Mouse (Mus musculus): ENCODE results near the gene Srpk1. TPM values are rescaled to one million over a fixed set of nuclear protein-coding genes. Genes with fewer than 3 reads are reported as not detected.

Srpk1 gene
- total and polyA plus RNA-seq, 3 experiments, result 119 to 211 (median 125) TPM

- no peak for DNase-seq (ENCODE audit: low read depth, low spot score)
- Histone ChIP-seq H3K4me1 (ENCODE audit: control insufficient read depth in 1 of 2, insufficient read depth in 2 of 2, low read length in 2 of 2) (peaks cover 25 to 30% of the 10 kb centered on the region in 2 experiments), H3K9me3 (replicated peaks; ENCODE audit: insufficient read depth, low read length) (no peaks in the 10 kb centered on the region), H3K27me3 (ENCODE audit: control insufficient read depth in 1 of 2, insufficient read depth in 2 of 2, low read length in 2 of 2) (no peaks in the 10 kb centered on the region), H3K27ac (ENCODE audit: control insufficient read depth, low read depth, low read length) (peak overlapping the region; percentile 28), H3K79me2 (ENCODE audit: control insufficient read depth, insufficient read depth, low read length, poor library complexity) (peaks cover 66% of the 10 kb centered on the region), H3K36me3 (ENCODE audit: control insufficient read depth in 1 of 2, insufficient read depth in 2 of 2, low read length in 2 of 2) (peaks cover 30 to 54% of the 10 kb centered on the region in 2 experiments), H3K4me3 (ENCODE audit: control insufficient read depth in 1 of 2, insufficient read depth in 1 of 2, low read depth in 2 of 2, low read length in 2 of 2) (no peak overlapping the region), H3K9ac (ENCODE audit: control insufficient read depth, low read depth, low read length, poor library complexity, severe bottlenecking) (no peak overlapping the region)
- TF ChIP-seq ZNF384 (IDR thresholded peaks at IDR 0.05; ENCODE audit: low read depth, low read length) (peak; percentile 66), MEF2A (IDR thresholded peaks at IDR 0.05; ENCODE audit: extremely low read depth, insufficient replicate concordance, low read depth, low read length, poor library complexity, severe bottlenecking) (no peak)
These were observed 9.4 kb downstream of the Srpk1 start for GRCm38 (mm10) chr17:28613096-28613495.

GRCm38 (mm10) chr17:28612603-28613002 lies 9.9 kb downstream of the Srpk1 start:
- no peak overlapping the region for H3K9ac ChIP-seq (ENCODE audit: control insufficient read depth, low read depth, low read length, poor library complexity, severe bottlenecking)
- peaks cover 33 to 49% of the 10 kb centered on the region in 2 experiments for H3K36me3 ChIP-seq (ENCODE audit: control insufficient read depth in 1 of 2, insufficient read depth in 2 of 2, low read length in 2 of 2)
- DNase-seq (ENCODE audit: low read depth, low spot score), result peak; percentile 59
- no peak overlapping the region for H3K4me3 ChIP-seq (ENCODE audit: control insufficient read depth in 1 of 2, insufficient read depth in 1 of 2, low read depth in 2 of 2, low read length in 2 of 2)
- peaks cover 22 to 25% of the 10 kb centered on the region in 2 experiments for H3K4me1 ChIP-seq (ENCODE audit: control insufficient read depth in 1 of 2, insufficient read depth in 2 of 2, low read length in 2 of 2)
- no peaks in the 10 kb centered on the region for H3K9me3 ChIP-seq (replicated peaks; ENCODE audit: insufficient read depth, low read length)
- peak overlapping the region; percentile 32; the same call in 1 of the 2 replicates for H3K27ac ChIP-seq (ENCODE audit: control insufficient read depth, low read depth, low read length)
- no peaks in the 10 kb centered on the region for H3K27me3 ChIP-seq (ENCODE audit: control insufficient read depth in 1 of 2, insufficient read depth in 2 of 2, low read length in 2 of 2)
- H3K79me2 ChIP-seq (ENCODE audit: control insufficient read depth, insufficient read depth, low read length, poor library complexity), result peaks cover 61% of the 10 kb centered on the region
- no peak for TF ChIP-seq ZC3H11A (IDR thresholded peaks at IDR 0.05; ENCODE audit: low read depth, low read length)
- no peak for TF ChIP-seq MAFK (IDR thresholded peaks at IDR 0.05; ENCODE audit: borderline replicate concordance, low read depth, low read length)
- no peak for TF ChIP-seq TAL1 (IDR thresholded peaks at IDR 0.05; ENCODE audit: low read length)
- no peak for TF ChIP-seq E2F4 (IDR thresholded peaks at IDR 0.05; ENCODE audit: borderline replicate concordance, low read depth, low read length)
- no peak; the same call in 1 of the 2 replicates for TF ChIP-seq POLR2AphosphoS2 (IDR thresholded peaks at IDR 0.05; ENCODE audit: low read length)
- 0 out of 2 replicates have a peak, but pooled peaks have one; percentile 38 for TF ChIP-seq TCF12 (IDR thresholded peaks at IDR 0.05; ENCODE audit: low read depth, low read length)
- TF ChIP-seq ETS1 (IDR thresholded peaks at IDR 0.05; ENCODE audit: low read depth, low read length), result peak; percentile 33; the same call in 1 of the 2 replicates
- TF ChIP-seq USF2 (IDR thresholded peaks at IDR 0.05; ENCODE audit: borderline replicate concordance in 1 of 2, insufficient read depth in 1 of 2, low read depth in 1 of 2, low read length in 2 of 2), result no peak
- TF ChIP-seq ZKSCAN1 (IDR thresholded peaks at IDR 0.05; ENCODE audit: low read depth, low read length), result no peak
- TF ChIP-seq USF1 (IDR thresholded peaks at IDR 0.05; ENCODE audit: low read depth, low read length), result no peak
- no peak for TF ChIP-seq MEF2A (IDR thresholded peaks at IDR 0.05; ENCODE audit: extremely low read depth, insufficient replicate concordance, low read depth, low read length, poor library complexity, severe bottlenecking)
- no peak for TF ChIP-seq MYB (IDR thresholded peaks at IDR 0.05; ENCODE audit: low read depth, low read length)
- TF ChIP-seq UBTF (IDR thresholded peaks at IDR 0.05; ENCODE audit: borderline replicate concordance, insufficient read depth, low read depth, low read length), result no peak
- TF ChIP-seq GABPA (IDR thresholded peaks at IDR 0.05; ENCODE audit: low read depth, low read length), result no peak
- TF ChIP-seq ELF1 (IDR thresholded peaks at IDR 0.05; ENCODE audit: low read depth, low read length), result no peak
- no peak for TF ChIP-seq ZNF384 (IDR thresholded peaks at IDR 0.05; ENCODE audit: low read depth, low read length)
- no peak for TF ChIP-seq POLR2A (IDR thresholded peaks at IDR 0.05; ENCODE audit: control insufficient read depth in 1 of 2, insufficient read depth in 1 of 2, low read depth in 1 of 2, low read length in 2 of 2, poor library complexity in 1 of 2)
- TF ChIP-seq TBP (IDR thresholded peaks at IDR 0.05; ENCODE audit: low read depth, low read length), result no peak
- no peak for TF ChIP-seq MYC (IDR thresholded peaks at IDR 0.05; ENCODE audit: low read depth, low read length)
- no peak; the same call in 1 of the 2 replicates for TF ChIP-seq HCFC1 (IDR thresholded peaks at IDR 0.05; ENCODE audit: low read depth, low read length)
- TF ChIP-seq NELFE (IDR thresholded peaks at IDR 0.05; ENCODE audit: low read depth, low read length), result no peak
- TF ChIP-seq NRF1 (IDR thresholded peaks at IDR 0.05; ENCODE audit: insufficient read depth, low read depth, low read length, poor library complexity, severe bottlenecking), result no peak
- 0 out of 2 replicates have a peak, but pooled peaks have one; percentile 41 for TF ChIP-seq MXI1 (IDR thresholded peaks at IDR 0.05; ENCODE audit: low read depth, low read length)
- TF ChIP-seq BHLHE40 (IDR thresholded peaks at IDR 0.05; ENCODE audit: borderline replicate concordance, low read depth, low read length), result no peak
- no peak for TF ChIP-seq JUND (IDR thresholded peaks at IDR 0.05; ENCODE audit: low read depth, low read length)
- TF ChIP-seq SIN3A (IDR thresholded peaks at IDR 0.05; ENCODE audit: low read length), result no peak; the same call in 1 of the 2 replicates
- TF ChIP-seq KAT2A (conservative IDR thresholded peaks at IDR 0.05; ENCODE audit: low read depth, low read length), result no peak
- peak in 1 of 2 experiments; percentile 20; a peak in 1 of 4 replicates for TF ChIP-seq EP300 (IDR thresholded peaks at IDR 0.05; ENCODE audit: low read depth in 1 of 2, low read length in 2 of 2)
- TF ChIP-seq CHD1 (IDR thresholded peaks at IDR 0.05; ENCODE audit: low read depth, low read length), result 0 out of 2 replicates have a peak, but pooled peaks have one; percentile 30
- no peak for TF ChIP-seq RAD21 (IDR thresholded peaks at IDR 0.05; ENCODE audit: low read depth, low read length)

Measured in MEL (cell line).